Mouse (Mus musculus) bone marrow macrophage, adult 2 months (primary cell): ENCODE measurements at regions not wholly inside any gene's neighbourhood (a gene's known extent, or its start where the extent isn't known, plus 50 kb on each side); places are given as distances from the start of the nearest gene placed in this dataset.

Experiments
- CTCF ChIP-seq: IDR thresholded peaks from 2 replicates; pipeline ENCODE4 v1.5.1; 2012; ENCODE audit warnings: low read depth, mild to moderate bottlenecking, low read length, moderate library complexity
- POLR2A ChIP-seq: IDR thresholded peaks from 2 replicates; pipeline ENCODE4 v1.6.1; 2012; ENCODE audit warnings: mild to moderate bottlenecking, low read depth, low read length, borderline replicate concordance

DNA sequence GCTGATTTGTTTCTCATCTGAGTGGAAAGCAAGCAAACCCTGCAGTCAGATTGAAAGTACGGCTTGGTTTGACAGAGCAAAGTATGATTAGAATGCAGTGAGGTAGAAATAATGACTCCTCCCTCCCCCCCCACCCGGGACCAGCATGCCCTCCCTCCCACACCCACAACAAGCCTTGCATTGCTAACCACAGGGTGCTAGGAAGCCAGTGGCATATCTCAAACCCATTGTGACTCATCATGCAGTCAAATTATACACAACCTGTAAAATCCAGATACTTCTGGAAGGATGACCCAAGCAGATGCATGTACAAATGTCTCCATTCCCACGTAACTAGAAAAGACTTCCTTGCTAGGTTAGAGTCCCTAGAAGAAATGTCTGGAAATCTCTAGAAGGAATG is 254.8 kb downstream of the Pdcd6ip start:
- TF ChIP-seq CTCF: no peak
- no peak for TF ChIP-seq POLR2A
